Mouse (Mus musculus) cerebellum, adult 2 months (tissue): ENCODE results near the gene Anln.

Experiments used
- CTCF ChIP-seq: fragments of 200-500 bp; IDR thresholded peaks from 2 replicates; pipeline ENCODE4 v1.5.1; 2011; ENCODE audit warnings: low read depth, mild to moderate bottlenecking, control low read depth, low read length, moderate library complexity, borderline replicate concordance; ENCODE audit not compliant: insufficient read depth
- POLR2A ChIP-seq: fragments of 200-500 bp; IDR thresholded peaks from 2 replicates; pipeline ENCODE4 v1.6.1; 2011; ENCODE audit warnings: low read length, control low read depth, borderline replicate concordance; ENCODE audit not compliant: insufficient read depth

- TF ChIP-seq CTCF: no peak
- TF ChIP-seq POLR2A: no peak
Observed at GRCm38 (mm10) chr9:22409501-22409900, 20.5 kb upstream of the Anln start.
